Mouse (Mus musculus) megakaryocyte-erythroid progenitor cell, adult 5 weeks (primary cell): ENCODE data around the gene Grin1. TPM values are rescaled to one million over a fixed set of nuclear protein-coding genes. Genes with fewer than 3 reads are reported as not detected.

Experiments used
- polyA plus RNA-seq: library from polyadenylated mRNA; stranded (reverse); fragments of >175 nt; gene quantifications from 2 replicates; pipeline ENCODE4 v1.2.3, GENCODE M21; 2012

Grin1 gene
- 0.01 and 0.02 TPM in 2 replicates for polyA plus RNA-seq

GRCm38 (mm10) chr2:25318971-25319773, at the start of gene Grin1:
Gene Grin1 (minus strand): TSS chr2:25319187.

GRCm38 (mm10) chr2:25365091-25365761, 46.2 kb upstream of the Grin1 start, which contains the start of gene Uap1l1:
Gene Uap1l1 (minus strand): TSS chr2:25365682.

GRCm38 (mm10) chr2:25356208-25357079, 37.5 kb upstream of the Grin1 start, which contains the start of gene Dpp7:
Gene Dpp7 (minus strand): TSS chr2:25356359.

GRCm38 (mm10) chr2:25332286-25333160, 13.5 kb upstream of the Grin1 start, which contains the start of gene Man1b1:
Gene Man1b1 (plus strand): TSS chr2:25332338.

GRCm38 (mm10) chr2:25289651-25290050, 29.3 kb downstream of the Grin1 start, which contains the start of gene Lrrc26:
Gene Lrrc26 (plus strand): TSS chr2:25289915.

GRCm38 (mm10) chr2:25287927-25288649, 30.9 kb downstream of the Grin1 start, which contains the start of gene Tmem210:
Gene Tmem210 (plus strand): TSS chr2:25288145.

GRCm38 (mm10) chr2:25271827-25272511, 47.0 kb downstream of the Grin1 start, which contains the start of the genes Ssna1 and Anapc2:
Gene Ssna1 (minus strand): TSS chr2:25272438.
Gene Anapc2 (plus strand): TSS chr2:25272478.

GRCm38 (mm10) chr2:25262291-25262767, 56.7 kb downstream of the Grin1 start, which contains the start of gene Tprn:
Gene Tprn (plus strand): TSS chr2:25262618.

GRCm38 (mm10) chr2:25255284-25255779, 63.7 kb downstream of the Grin1 start, which contains the start of gene Tmem203:
Gene Tmem203 (plus strand): TSS chr2:25255439.

GRCm38 (mm10) chr2:25246183-25247072, 72.6 kb downstream of the Grin1 start, which contains the start of gene AL732309.1:
Gene AL732309.1 (minus strand): TSS chr2:25246863.

GRCm38 (mm10) chr2:25242101-25242506, 76.9 kb downstream of the Grin1 start, which contains the start of the genes Rnf208 and Cysrt1:
Gene Rnf208 (plus strand): TSS chr2:25242255.
Gene Cysrt1 (minus strand): TSS chr2:25242452.

Other genes with a start within 250 kb of the Grin1 start
- not detected in 2 replicates for gene Entpd8, start 238.9 kb downstream of the Grin1 start, polyA plus RNA-seq
- 0.03 and 0.15 TPM in 2 replicates for gene Noxa1, start 224.0 kb downstream of the Grin1 start, polyA plus RNA-seq
- gene Nrarp, start 138.4 kb downstream of the Grin1 start, polyA plus RNA-seq = 4.1 and 6.7 TPM in 2 replicates
- gene Tor4a, start 122.3 kb downstream of the Grin1 start, polyA plus RNA-seq = 8.8 and 14.5 TPM in 2 replicates
- gene Nelfb, start 107.7 kb downstream of the Grin1 start, polyA plus RNA-seq = 26.8 and 30.3 TPM in 2 replicates
- 0.09 and 0.26 TPM in 2 replicates for gene Stpg3, start 104.5 kb downstream of the Grin1 start, polyA plus RNA-seq
- gene Fam166a, start 100.4 kb downstream of the Grin1 start, polyA plus RNA-seq = 0.07 and 0.15 TPM in 2 replicates
- gene Tubb4b, start 94.5 kb downstream of the Grin1 start, polyA plus RNA-seq = 382 and 509 TPM in 2 replicates
- gene Slc34a3, start 84.8 kb downstream of the Grin1 start, polyA plus RNA-seq = not detected in 2 replicates
- gene Rnf224, start 82.4 kb downstream of the Grin1 start, polyA plus RNA-seq = 0.12 and 0.18 TPM in 2 replicates
- 8.5 and 13.7 TPM in 2 replicates for gene Rnf208, start 76.9 kb downstream of the Grin1 start, polyA plus RNA-seq
- gene Cysrt1, start 76.7 kb downstream of the Grin1 start, polyA plus RNA-seq = 0.22 TPM in 1 of 2 replicates, not detected in the other
- 2.8 TPM in 1 of 2 replicates, not detected in the other for gene AL732309.1, start 72.3 kb downstream of the Grin1 start, polyA plus RNA-seq
- gene Tmem203, start 63.7 kb downstream of the Grin1 start, polyA plus RNA-seq = 7.3 and 8.5 TPM in 2 replicates
- 58.1 and 64.5 TPM in 2 replicates for gene Tprn, start 56.6 kb downstream of the Grin1 start, polyA plus RNA-seq
- gene Ssna1, start 46.7 kb downstream of the Grin1 start, polyA plus RNA-seq = 223 and 227 TPM in 2 replicates
- 23.1 and 24.8 TPM in 2 replicates for gene Anapc2, start 46.7 kb downstream of the Grin1 start, polyA plus RNA-seq
- not detected in 2 replicates for gene Tmem210, start 31.0 kb downstream of the Grin1 start, polyA plus RNA-seq
- not detected in 2 replicates for gene Lrrc26, start 29.3 kb downstream of the Grin1 start, polyA plus RNA-seq
- 27.2 and 28.1 TPM in 2 replicates for gene Man1b1, start 13.2 kb upstream of the Grin1 start, polyA plus RNA-seq
- gene Dpp7, start 37.2 kb upstream of the Grin1 start, polyA plus RNA-seq = 6.3 and 7.2 TPM in 2 replicates
- gene Uap1l1, start 46.5 kb upstream of the Grin1 start, polyA plus RNA-seq = 16.7 and 24.2 TPM in 2 replicates
- 35.8 and 46.8 TPM in 2 replicates for gene Sapcd2, start 53.1 kb upstream of the Grin1 start, polyA plus RNA-seq
- 0.09 and 0.39 TPM in 2 replicates for gene Entpd2, start 76.7 kb upstream of the Grin1 start, polyA plus RNA-seq
- 2.3 and 6.0 TPM in 2 replicates for gene Npdc1, start 80.2 kb upstream of the Grin1 start, polyA plus RNA-seq
- gene Fut7, start 104.1 kb upstream of the Grin1 start, polyA plus RNA-seq = 19.2 and 28.1 TPM in 2 replicates
- gene Abca2, start 109.5 kb upstream of the Grin1 start, polyA plus RNA-seq = 58.0 and 85.3 TPM in 2 replicates
- 0.61 TPM in 1 of 2 replicates, not detected in the other for gene Clic3, start 137.7 kb upstream of the Grin1 start, polyA plus RNA-seq
- gene Paxx, start 141.9 kb upstream of the Grin1 start, polyA plus RNA-seq = 81.2 and 90.9 TPM in 2 replicates
- gene Ptgds, start 150.9 kb upstream of the Grin1 start, polyA plus RNA-seq = 0.83 and 1.2 TPM in 2 replicates
- not detected in 2 replicates for gene Lcn12, start 174.7 kb upstream of the Grin1 start, polyA plus RNA-seq
- 39.7 and 48.0 TPM in 2 replicates for gene Fbxw5, start 181.6 kb upstream of the Grin1 start, polyA plus RNA-seq
- 0.13 and 0.45 TPM in 2 replicates for gene C8g, start 182.5 kb upstream of the Grin1 start, polyA plus RNA-seq
- gene Traf2, start 227.8 kb upstream of the Grin1 start, polyA plus RNA-seq = 11.8 and 12.9 TPM in 2 replicates
- gene Edf1, start 238.7 kb upstream of the Grin1 start, polyA plus RNA-seq = 607 and 733 TPM in 2 replicates